Mouse (Mus musculus): ENCODE results near the gene Btg3. TPM values are rescaled to one million over a fixed set of nuclear protein-coding genes. Genes with fewer than 3 reads are reported as not detected.
"Not testable (repeated sequence)": the region's sequence is repeated elsewhere in the genome, so short reads cannot be mapped to it uniquely, and the experiment has no call there.

The Btg3 gene
- polyA plus RNA-seq, 1 experiment = 40.8 TPM

GRCm38 (mm10) chr16:78389986-78390385 is 13.0 kb upstream of the Btg3 start:
- Histone ChIP-seq H3K27ac (ENCODE audit: insufficient read depth, low read length) (no peak overlapping the region), H3K4me3 (ENCODE audit: insufficient read depth, low read length) (no peak overlapping the region), H3K4me1 (ENCODE audit: control insufficient read depth, insufficient read depth, low read length) (no peaks in the 10 kb centered on the region)
- TF ChIP-seq CTCF (IDR thresholded peaks at IDR 0.05; ENCODE audit: borderline replicate concordance, insufficient read depth, low read length) (no peak), POLR2A (IDR thresholded peaks at IDR 0.05; ENCODE audit: low read depth, low read length) (no peak)

GRCm38 (mm10) chr16:78389122-78389521 is 12.1 kb upstream of the Btg3 start:
- H3K4me3 ChIP-seq (ENCODE audit: insufficient read depth, low read length) = no peak overlapping the region
- no peak for TF ChIP-seq CTCF (IDR thresholded peaks at IDR 0.05; ENCODE audit: borderline replicate concordance, insufficient read depth, low read length)
- no peak for TF ChIP-seq POLR2A (IDR thresholded peaks at IDR 0.05; ENCODE audit: low read depth, low read length)
- H3K27ac ChIP-seq (ENCODE audit: insufficient read depth, low read length) = no peak overlapping the region
- H3K4me1 ChIP-seq (ENCODE audit: control insufficient read depth, insufficient read depth, low read length) = no peaks in the 10 kb centered on the region

DNA sequence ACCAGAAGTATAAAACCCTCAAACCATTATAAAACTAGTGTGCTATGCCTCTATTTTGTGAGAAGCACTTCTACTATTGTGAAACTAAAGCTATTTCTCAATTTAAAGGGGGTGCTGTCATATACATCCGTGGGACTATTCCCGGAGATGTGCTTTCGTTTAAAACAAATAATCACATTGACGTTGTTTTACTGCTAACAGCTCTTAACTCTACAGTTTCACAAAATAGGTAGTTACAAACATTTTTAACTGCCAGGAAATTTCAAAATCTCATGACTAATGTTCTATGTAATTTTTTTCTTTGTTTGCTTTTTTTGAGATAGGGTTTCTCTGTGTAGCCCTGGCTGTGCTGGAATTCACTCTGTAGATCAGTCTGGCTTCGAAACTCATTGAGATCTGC is 1.5 kb upstream of the Btg3 start:
- H3K4me3 ChIP-seq (ENCODE audit: insufficient read depth, low read length) = no peak overlapping the region
- H3K27ac ChIP-seq (ENCODE audit: insufficient read depth, low read length) = no peak overlapping the region
- no peaks in the 10 kb centered on the region for H3K4me1 ChIP-seq (ENCODE audit: control insufficient read depth, insufficient read depth, low read length)
- TF ChIP-seq POLR2A (IDR thresholded peaks at IDR 0.05; ENCODE audit: low read depth, low read length) (no peak), CTCF (IDR thresholded peaks at IDR 0.05; ENCODE audit: borderline replicate concordance, insufficient read depth, low read length) (no peak)

DNA sequence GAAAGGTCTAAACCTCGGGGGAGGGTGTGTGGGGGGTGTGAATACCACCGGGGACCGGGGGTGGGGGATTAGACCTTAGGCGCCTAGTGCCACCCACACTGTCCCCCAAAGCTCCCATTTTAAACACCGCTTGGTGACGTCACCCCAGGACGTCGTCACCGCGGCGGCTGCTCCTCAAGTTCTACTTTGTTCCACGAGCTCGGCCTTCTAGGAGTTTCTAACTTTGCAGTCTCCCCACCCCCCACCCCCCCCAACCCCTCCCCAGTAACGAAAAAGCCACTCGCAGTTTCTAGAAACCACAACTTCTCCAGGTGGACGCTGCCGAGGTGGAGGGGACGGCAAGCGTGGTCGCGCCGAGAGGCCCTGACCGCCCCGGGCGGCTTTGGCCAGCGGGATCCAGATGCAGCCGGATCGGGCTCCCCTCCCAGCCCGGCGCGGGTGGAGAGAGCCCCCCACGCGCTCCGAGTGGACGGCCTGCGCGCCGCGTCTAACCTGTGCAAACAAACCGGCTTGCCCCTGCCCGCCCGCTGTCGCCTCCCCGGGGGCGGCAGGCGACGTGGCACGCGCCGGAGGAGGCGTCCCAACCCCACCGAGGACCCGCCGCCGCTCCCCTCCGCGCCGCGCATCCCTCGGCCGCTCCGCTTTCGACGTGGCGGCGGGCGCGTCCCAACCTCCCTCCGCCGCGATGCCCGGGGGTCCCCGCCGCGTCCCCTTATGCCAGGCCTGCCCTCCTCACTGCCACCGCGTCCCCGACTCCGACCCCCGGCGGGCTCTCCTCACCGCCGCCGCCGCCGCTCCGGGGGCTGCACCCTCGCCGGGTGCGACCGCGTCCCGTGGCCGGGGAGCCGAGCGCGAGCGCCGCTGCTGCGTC is 936 bp downstream of the Btg3 start:
- H3K4me3 ChIP-seq (ENCODE audit: insufficient read depth, low read length) = peak overlapping the region; percentile 95
- H3K27ac ChIP-seq (ENCODE audit: insufficient read depth, low read length) = no peak overlapping the region
- TF ChIP-seq CTCF (IDR thresholded peaks at IDR 0.05; ENCODE audit: borderline replicate concordance, insufficient read depth, low read length) = no peak
- TF ChIP-seq POLR2A (IDR thresholded peaks at IDR 0.05; ENCODE audit: low read depth, low read length) = no peak; the same call in 1 of the 2 replicates
- no peaks in the 10 kb centered on the region for H3K4me1 ChIP-seq (ENCODE audit: control insufficient read depth, insufficient read depth, low read length)

DNA sequence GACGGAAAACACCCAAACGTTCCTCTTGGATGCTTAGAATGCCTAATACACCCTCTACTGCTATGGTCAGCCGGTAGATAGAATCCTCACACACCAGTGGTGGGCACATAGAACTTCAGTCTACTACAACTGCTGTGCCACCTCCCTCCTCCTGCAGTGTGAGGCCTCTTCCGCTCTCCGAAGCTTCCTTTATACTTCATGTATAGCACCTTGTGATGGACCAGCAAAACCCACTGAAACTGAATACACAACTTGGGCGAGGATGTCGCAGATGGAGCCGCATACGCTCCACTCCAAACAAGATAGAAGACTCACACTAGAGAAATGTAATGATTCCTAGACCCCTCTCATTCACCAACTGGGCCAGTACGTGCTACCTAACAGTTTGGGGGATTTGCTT is 1.8 kb downstream of the Btg3 start:
- TF ChIP-seq POLR2A (IDR thresholded peaks at IDR 0.05; ENCODE audit: low read depth, low read length) (no peak), CTCF (IDR thresholded peaks at IDR 0.05; ENCODE audit: borderline replicate concordance, insufficient read depth, low read length) (no peak)
- H3K27ac ChIP-seq (ENCODE audit: insufficient read depth, low read length) = no peak overlapping the region
- peak overlapping the region; percentile 95 for H3K4me3 ChIP-seq (ENCODE audit: insufficient read depth, low read length)
- H3K4me1 ChIP-seq (ENCODE audit: control insufficient read depth, insufficient read depth, low read length) = no peaks in the 10 kb centered on the region

DNA sequence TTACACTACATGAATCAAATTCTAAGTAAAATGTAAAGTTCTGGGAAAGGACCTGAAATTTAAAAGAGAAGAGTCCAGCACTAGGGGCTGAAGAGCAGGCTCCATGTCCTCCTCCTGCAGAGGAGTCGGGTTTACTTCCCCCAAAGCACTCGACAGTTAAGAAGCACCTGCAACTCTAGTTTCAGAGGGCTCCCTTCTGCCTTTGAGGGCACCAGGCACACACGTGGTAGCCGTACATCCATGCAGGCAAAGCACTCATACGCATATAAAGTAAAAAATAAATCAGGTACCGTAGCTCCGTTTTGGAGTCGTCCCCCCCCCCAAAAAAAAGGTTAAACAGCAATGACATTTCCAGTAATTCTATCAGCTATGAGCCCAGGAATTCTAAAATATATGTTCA is 3.2 kb downstream of the Btg3 start:
- H3K27ac ChIP-seq (ENCODE audit: insufficient read depth, low read length) = no peak overlapping the region
- TF ChIP-seq CTCF (IDR thresholded peaks at IDR 0.05; ENCODE audit: borderline replicate concordance, insufficient read depth, low read length) (no peak), POLR2A (IDR thresholded peaks at IDR 0.05; ENCODE audit: low read depth, low read length) (no peak)
- H3K4me3 ChIP-seq (ENCODE audit: insufficient read depth, low read length) = no peak overlapping the region
- no peaks in the 10 kb centered on the region for H3K4me1 ChIP-seq (ENCODE audit: control insufficient read depth, insufficient read depth, low read length)

DNA sequence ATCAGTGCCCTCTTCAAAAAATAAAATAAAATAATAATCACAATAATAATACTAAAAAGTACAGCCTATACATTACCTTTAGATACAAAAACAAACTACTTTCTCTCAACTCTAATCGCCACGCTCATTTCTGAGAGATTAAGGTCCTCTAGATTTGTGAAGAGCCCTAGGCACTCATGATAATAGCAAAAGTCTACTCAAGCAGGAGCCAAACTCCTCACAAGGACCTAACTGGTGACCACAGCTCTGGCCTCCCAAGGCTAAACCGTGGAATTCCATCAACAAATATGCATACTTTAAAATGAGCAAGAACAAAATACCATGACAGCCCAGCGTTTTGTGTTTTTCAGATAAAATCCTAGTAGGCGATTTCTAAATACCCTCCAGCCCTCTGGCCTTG is 4.2 kb downstream of the Btg3 start:
- Histone ChIP-seq H3K4me3 (ENCODE audit: insufficient read depth, low read length) (no peak overlapping the region), H3K27ac (ENCODE audit: insufficient read depth, low read length) (no peak overlapping the region), H3K4me1 (ENCODE audit: control insufficient read depth, insufficient read depth, low read length) (no peaks in the 10 kb centered on the region)
- TF ChIP-seq CTCF (IDR thresholded peaks at IDR 0.05; ENCODE audit: borderline replicate concordance, insufficient read depth, low read length) (no peak), POLR2A (IDR thresholded peaks at IDR 0.05; ENCODE audit: low read depth, low read length) (no peak)

DNA sequence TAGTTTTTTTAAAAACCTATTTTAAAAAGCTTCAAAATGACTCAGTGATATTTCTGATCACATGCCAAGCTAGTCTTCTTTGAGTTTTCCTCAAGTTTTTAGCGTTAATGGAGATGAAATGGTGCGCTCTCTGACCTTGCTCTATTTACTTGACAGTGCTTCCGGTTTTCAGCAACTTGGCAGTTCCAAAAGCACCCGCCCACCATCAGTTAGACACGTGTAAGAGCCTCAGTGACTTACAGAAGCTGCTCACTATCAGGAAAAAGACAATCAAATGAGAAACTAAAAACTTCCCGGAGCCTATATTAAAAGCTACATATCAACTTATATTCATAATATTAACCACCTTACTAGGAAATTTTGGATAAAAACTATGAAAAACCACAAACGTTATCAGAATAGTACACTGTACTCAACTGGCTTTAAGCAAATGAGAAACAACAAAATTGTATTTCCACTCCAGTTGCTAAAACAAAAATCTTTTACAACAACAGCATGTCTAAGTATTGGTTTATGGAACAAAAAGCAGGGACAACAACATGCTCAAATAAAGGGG is 5.4 kb downstream of the Btg3 start:
- TF ChIP-seq CTCF (IDR thresholded peaks at IDR 0.05; ENCODE audit: borderline replicate concordance, insufficient read depth, low read length) (no peak), POLR2A (IDR thresholded peaks at IDR 0.05; ENCODE audit: low read depth, low read length) (no peak)
- Histone ChIP-seq H3K27ac (ENCODE audit: insufficient read depth, low read length) (no peak overlapping the region), H3K4me1 (ENCODE audit: control insufficient read depth, insufficient read depth, low read length) (no peaks in the 10 kb centered on the region), H3K4me3 (ENCODE audit: insufficient read depth, low read length) (no peak overlapping the region)

- H3K4me1 ChIP-seq (ENCODE audit: control insufficient read depth, insufficient read depth, low read length); H3K27ac ChIP-seq (ENCODE audit: insufficient read depth, low read length); H3K4me3 ChIP-seq (ENCODE audit: insufficient read depth, low read length): not testable (repeated sequence)
Measured at GRCm38 (mm10) chr16:78364554-78364953, 12.4 kb downstream of the Btg3 start.

DNA sequence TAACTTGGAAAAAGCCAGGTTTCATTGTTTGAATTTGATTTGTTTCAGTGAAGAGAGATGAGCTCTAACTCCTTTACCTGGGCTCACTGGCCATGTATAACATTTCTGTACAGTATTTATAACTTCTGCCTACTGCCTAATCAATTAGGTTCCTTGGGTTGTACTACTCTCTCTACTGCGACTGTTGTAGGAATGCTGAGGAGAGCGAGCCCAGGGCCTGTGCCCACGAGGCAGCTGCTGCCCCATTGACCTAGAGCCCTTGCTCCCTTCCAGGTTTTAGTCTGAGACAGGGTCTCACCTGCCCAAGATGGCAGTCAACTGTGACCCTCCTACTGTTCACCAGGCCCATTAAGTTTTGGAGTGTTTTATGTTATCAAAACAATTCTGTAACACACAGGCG is 15.5 kb downstream of the Btg3 start:
- no peak overlapping the region for H3K27ac ChIP-seq (ENCODE audit: insufficient read depth, low read length)
- H3K4me3 ChIP-seq (ENCODE audit: insufficient read depth, low read length) = no peak overlapping the region
- no peak for TF ChIP-seq POLR2A (IDR thresholded peaks at IDR 0.05; ENCODE audit: low read depth, low read length)
- TF ChIP-seq CTCF (IDR thresholded peaks at IDR 0.05; ENCODE audit: borderline replicate concordance, insufficient read depth, low read length) = no peak
- no peaks in the 10 kb centered on the region for H3K4me1 ChIP-seq (ENCODE audit: control insufficient read depth, insufficient read depth, low read length)

Measured in embryonic fibroblast, embryonic 13.5 days (primary cell).